Mouse (Mus musculus) ZHBTc4 (cell line): ENCODE measurements around the gene H2afv.
A peak's percentile ranks its signal among the peaks of the same experiment; 100 is the strongest.
"Not testable (repeated sequence)": the region's sequence is repeated elsewhere in the genome, so short reads cannot be mapped to it uniquely, and the experiment has no call there.

ENCODE experiments used
- DNase-seq: peaks from one replicate; pipeline ENCODE4 v3.0.0-alpha.2; 2011; ENCODE audit warnings: low read depth, low spot score

H2afv gene

DNA sequence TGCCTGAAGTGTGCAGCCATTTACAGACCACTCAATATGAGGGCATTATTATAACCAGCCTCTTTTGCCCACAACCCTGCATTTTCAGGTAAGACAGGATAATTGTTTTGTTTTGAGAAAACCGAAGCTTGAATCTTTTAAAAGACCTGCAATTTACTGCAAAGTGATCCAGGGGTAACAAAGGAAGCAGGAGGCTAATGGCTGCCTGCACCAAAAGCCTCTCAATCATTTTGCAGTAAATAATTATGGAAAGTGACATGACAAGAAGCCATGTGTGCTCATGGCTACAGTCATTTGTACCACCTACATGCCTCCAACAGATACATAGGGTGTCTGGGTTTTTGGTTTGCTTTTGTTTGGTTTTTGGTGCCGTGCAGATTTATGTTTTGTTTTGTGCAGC, 26.8 kb upstream of the H2afv start:
- DNase-seq: no peak

GRCm38 (mm10) chr11:6468541-6468940, 24.3 kb upstream of the H2afv start:
- DNase-seq: no peak

- DNase-seq: peak; percentile 77
Observed at GRCm38 (mm10) chr11:6465122-6465521, 20.9 kb upstream of the H2afv start.

- DNase-seq: peak; percentile 45
Observed at GRCm38 (mm10) chr11:6463159-6463837, 19.1 kb upstream of the H2afv start.

DNA sequence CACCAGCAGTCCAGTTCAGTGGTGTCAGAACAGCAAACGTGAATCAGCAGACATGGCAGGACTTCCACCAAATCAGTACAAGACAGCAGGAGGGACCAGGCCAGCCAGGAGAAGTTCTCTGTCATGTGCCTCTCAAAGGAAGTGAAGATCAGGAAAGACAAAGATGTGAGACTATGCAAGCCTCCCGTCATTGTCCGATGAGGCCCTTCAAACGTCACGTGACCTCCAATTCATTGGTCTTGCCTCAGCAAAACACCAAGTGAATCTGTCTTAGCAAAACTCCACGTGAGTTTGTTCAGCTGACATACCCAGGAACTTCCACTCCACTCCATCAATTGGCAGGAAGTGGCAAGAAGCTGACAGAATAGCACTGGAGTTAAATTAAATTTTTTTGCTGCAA, 11.8 kb upstream of the H2afv start:
- peak; percentile 81 for DNase-seq

DNA sequence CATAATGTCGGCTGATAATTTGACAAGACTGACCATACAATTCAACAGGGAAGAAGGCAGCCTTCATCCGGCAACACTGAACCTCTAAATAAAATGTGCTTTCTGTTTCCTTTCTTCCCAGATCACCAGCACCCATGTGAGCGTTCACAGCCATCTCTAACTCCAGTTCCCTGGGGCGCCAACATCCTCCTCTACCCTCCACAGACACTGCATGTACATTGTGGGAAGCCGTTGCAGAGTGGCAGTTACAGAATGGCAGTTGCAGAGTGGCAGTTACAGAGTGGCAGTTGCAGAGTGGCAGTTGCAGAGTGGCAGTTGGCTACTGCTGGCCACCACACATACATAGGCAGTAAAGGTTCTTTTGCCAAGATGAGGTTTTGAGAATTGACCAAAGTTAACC, 3.9 kb upstream of the H2afv start:
- DNase-seq: not testable (repeated sequence)

GRCm38 (mm10) chr11:6447493-6447892, 3.2 kb upstream of the H2afv start:
- no peak for DNase-seq

GRCm38 (mm10) chr11:6445951-6446350, 1.7 kb upstream of the H2afv start:
- no peak for DNase-seq

- DNase-seq: no peak
Observed at GRCm38 (mm10) chr11:6445441-6445840, 1.2 kb upstream of the H2afv start.

GRCm38 (mm10) chr11:6443727-6444076, 541 bp downstream of the H2afv start:
- DNase-seq: no peak

DNA sequence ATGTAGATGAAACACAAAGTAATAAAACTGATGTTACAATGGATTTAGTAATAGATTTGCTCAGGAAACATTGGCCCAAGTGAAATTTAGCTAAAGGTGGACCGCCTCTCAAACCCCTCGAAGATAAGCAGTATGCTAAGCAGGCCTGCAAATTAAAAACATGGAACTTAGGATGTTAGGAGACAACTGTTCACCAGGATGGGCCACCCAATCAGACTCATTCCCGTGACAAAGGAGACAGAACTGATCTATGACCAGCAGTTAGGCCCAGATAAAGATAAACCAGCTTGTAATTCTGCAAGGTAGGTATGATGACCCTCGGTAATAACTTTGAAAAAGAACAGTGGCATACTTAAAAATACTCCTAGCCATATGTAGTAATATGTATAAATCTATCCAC, 1.1 kb downstream of the H2afv start:
- DNase-seq: no peak

DNA sequence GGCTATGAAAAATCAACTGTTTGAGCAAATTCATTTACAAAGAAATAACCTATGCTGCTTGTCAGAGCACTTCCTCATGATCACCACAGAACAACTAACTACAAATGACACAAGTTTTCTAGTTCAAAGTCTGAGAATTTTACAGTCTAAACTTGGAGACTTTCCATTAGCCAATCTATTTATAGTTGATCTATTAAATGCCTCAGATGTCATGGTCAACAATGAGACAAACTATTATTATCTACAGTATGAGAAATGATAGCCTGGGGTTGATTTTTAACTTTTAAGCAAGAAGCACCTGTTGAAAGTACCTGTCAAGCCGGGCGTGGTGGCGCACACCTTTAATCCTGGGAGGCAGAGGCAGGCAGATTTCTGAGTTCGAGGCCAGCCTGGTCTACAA, 1.7 kb downstream of the H2afv start:
- no peak for DNase-seq

DNA sequence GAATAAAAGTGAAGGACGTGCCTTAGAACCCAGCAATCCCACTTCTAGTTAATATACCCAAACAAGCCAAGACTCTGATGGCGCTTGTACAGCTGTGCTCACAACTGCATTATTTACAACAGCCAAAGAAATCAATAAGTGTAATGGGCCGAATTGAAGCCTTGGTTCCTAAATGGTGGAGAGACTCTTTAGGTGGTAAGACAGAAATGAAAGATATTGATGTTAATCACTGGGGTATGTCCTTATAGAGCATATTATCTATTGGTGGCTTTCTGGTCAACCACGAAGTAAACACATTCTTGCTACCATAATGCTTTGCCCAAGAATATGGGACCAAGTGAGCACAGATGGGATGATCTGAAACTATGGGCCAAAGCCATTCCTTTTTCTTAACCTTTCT, 4.1 kb downstream of the H2afv start:
- DNase-seq: no peak

GRCm38 (mm10) chr11:6437667-6438066, 6.6 kb downstream of the H2afv start:
- DNase-seq: no peak

DNA sequence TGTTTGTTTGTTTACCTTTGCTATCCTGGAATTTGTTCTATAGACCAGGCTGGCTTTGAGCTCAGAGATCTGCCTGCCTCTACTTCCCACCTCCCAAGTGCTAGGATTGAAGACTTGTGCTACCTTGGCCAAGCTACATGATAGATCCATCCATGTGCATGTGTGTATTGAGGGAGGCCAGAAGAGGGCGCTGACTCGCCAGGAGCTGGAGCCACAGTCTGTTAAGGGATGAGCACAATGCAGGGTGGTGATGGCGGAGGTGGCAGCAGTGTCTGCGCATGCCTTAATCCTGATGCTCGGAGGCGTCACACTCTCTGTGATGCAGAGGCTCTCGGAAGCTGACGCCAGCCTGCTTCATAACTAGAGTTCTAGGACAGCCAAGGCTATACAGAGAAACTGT, 7.8 kb downstream of the H2afv start:
- DNase-seq: peak; percentile 95

DNA sequence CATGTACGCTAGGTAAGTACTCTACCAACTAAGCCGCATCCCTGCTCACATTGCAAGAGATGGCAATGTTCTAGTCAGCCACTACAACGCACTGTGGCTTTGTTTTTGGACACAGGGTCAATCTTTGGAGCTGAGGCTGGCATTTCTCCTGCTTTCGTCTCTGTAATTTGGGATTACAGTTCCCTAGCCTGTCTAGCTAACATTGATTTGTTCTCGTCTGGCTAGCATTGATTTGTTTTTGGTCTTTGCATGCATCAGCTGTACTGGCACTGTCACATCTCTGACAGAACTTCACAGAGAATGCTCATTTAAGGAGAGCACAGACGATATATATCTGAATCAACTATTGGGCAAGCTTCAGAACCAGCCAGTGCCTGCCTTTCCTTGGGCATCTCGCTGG, 14.1 kb downstream of the H2afv start:
- DNase-seq: no peak

DNA sequence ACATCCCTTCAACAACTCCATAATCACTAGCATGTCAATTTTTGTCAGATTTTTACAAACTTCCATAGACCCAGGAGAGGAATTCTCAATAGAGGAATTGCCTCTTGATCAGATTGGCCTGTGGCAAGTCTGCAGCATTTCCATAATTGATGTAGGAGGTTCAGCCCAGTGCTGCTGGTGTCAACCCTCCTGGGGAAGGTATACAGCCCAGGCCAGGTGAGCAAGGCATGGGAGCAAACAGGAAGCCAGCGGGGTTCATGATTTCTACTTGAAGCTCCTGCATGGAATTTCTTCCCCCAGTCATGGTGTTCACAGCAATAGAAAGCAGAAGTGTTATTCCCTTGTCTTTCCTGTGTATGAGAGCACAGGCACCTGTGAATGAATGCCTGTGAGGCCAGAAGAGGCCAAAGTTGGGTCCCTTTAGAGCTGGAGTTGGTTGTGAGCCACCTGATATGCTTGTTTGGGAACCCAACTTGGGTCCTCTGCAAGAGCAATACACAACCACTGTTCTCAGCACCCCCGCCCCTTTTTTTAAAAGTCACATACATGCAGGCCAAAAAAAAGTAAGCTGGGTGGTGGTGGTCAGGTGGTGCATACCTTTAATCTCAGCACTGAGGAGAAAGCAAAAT, 23.4 kb downstream of the H2afv start:
- peak; percentile 39 for DNase-seq

GRCm38 (mm10) chr11:6420283-6420703, 23.9 kb downstream of the H2afv start:
- peak; percentile 52 for DNase-seq

GRCm38 (mm10) chr11:6419156-6419555, 25.1 kb downstream of the H2afv start:
- peak; percentile 65 for DNase-seq

GRCm38 (mm10) chr11:6418751-6419150, 25.5 kb downstream of the H2afv start:
- DNase-seq: peak; percentile 18

DNA sequence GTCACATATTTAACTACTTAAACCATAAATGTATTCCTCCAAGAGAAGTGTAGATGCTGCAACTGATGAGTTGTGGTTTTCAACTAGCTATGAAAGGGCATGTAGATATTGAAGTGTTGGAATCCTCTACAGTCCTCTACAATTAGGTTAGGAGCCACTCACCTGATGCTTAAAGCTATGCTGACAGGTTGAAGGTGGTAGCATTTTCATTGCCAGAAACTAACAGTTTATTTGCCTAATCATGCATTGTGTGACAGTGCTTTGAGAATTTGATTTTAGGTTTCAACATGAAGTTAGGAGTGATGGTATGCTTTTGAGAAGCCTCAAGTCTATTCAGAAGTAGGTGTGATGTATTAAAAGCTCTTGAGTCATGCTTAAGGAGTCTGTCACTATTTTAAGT, 26.8 kb downstream of the H2afv start:
- DNase-seq: no peak

GRCm38 (mm10) chr11:6417069-6417468, 27.2 kb downstream of the H2afv start:
- DNase-seq: peak; percentile 34

DNA sequence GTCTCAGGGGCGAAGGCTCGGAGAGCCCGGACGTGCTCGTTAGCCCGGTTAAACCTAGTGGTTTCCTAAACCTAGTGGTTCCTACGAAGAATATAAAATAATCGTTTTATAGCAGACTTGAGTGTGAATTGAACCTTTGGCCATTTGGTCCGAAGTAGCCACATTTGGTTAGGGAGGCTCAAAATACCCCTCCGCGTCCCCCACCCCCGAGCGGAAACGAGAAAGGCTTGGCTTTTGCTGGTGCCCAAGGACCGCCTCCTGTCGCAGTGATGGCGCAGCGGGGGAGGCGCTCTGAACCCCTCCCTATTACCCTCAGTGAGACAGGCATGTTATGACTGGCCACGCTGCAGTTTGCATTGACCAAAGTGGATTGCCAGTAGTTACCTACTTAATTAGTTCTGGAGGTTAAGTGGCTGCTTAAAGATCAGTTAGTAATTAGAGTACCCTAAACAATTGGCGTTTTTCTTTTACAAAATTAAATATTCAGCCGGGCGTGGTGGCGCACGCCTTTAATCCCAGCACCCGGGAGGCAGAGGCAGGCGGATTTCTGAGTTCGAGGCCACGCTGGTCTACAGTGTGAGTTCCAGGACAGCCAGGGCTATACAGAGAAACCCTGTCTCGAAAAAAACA, 27.7 kb downstream of the H2afv start:
- peak; percentile 94 for DNase-seq
